Mouse (Mus musculus) regulatory T cell (primary cell): ENCODE measurements at regions not wholly inside any gene's neighbourhood (a gene's known extent, or its start where the extent isn't known, plus 50 kb on each side); places are given as distances from the start of the nearest gene placed in this dataset.

Experiments
- in situ Hi-C: fragments of 300-600 bp; cut with MboI, MseI; formaldehyde crosslinking; loops from one replicate; pipeline ENCODE4 v1.15.1; 2025; ENCODE audit warnings: high pct_unique_total_duplicates

GRCm38 (mm10) chr10:44826271-44826670 lies 240.7 kb upstream of the Prep start:
- in situ Hi-C loops, result no loop called here

GRCm38 (mm10) chr10:44821666-44822065 lies 245.3 kb upstream of the Prep start:
- in situ Hi-C loops, result no loop called here

- in situ Hi-C loops, result no loop called here
Observed at GRCm38 (mm10) chr10:44820379-44820778, 246.6 kb upstream of the Prep start.

- in situ Hi-C loops, result no loop called here
Observed at GRCm38 (mm10) chr10:44819361-44819760, 247.6 kb upstream of the Prep start.

GRCm38 (mm10) chr10:44818615-44819014 lies 248.4 kb upstream of the Prep start:
- in situ Hi-C loops, result no loop called here

- in situ Hi-C loops, result no loop called here
Observed at GRCm38 (mm10) chr10:44796205-44796604, 267.9 kb upstream of the Prdm1 start.

GRCm38 (mm10) chr10:44785386-44785785 lies 257.1 kb upstream of the Prdm1 start:
- in situ Hi-C loops, result no loop called here

GRCm38 (mm10) chr10:44780381-44780958 lies 252.2 kb upstream of the Prdm1 start:
- in situ Hi-C loops, result no loop called here

- in situ Hi-C loops, result no loop called here
Observed at GRCm38 (mm10) chr10:44779568-44780207, 251.4 kb upstream of the Prdm1 start.

- in situ Hi-C loops, result no loop called here
Observed at GRCm38 (mm10) chr10:44777214-44777613, 248.9 kb upstream of the Prdm1 start.

GRCm38 (mm10) chr10:44776175-44776574 lies 247.9 kb upstream of the Prdm1 start:
- in situ Hi-C loops, result no loop called here

GRCm38 (mm10) chr10:44765527-44765926 lies 237.2 kb upstream of the Prdm1 start:
- in situ Hi-C loops, result no loop called here

GRCm38 (mm10) chr10:44763102-44763501 lies 234.8 kb upstream of the Prdm1 start:
- in situ Hi-C loops, result no loop called here

GRCm38 (mm10) chr10:44762068-44762467 lies 233.8 kb upstream of the Prdm1 start:
- in situ Hi-C loops, result no loop called here

GRCm38 (mm10) chr10:44761324-44761723 lies 233.0 kb upstream of the Prdm1 start:
- in situ Hi-C loops, result no loop called here

- in situ Hi-C loops, result no loop called here
Observed at GRCm38 (mm10) chr10:44755355-44755957, 227.2 kb upstream of the Prdm1 start.

- in situ Hi-C loops, result no loop called here
Observed at GRCm38 (mm10) chr10:44754930-44755329, 226.6 kb upstream of the Prdm1 start.

- in situ Hi-C loops, result no loop called here
Observed at GRCm38 (mm10) chr10:44752719-44753390, 224.6 kb upstream of the Prdm1 start.

- in situ Hi-C loops, result no loop called here
Observed at GRCm38 (mm10) chr10:44751061-44751460, 222.8 kb upstream of the Prdm1 start.

- in situ Hi-C loops, result no loop called here
Observed at GRCm38 (mm10) chr10:44749206-44749605, 220.9 kb upstream of the Prdm1 start.

GRCm38 (mm10) chr10:44747419-44747818 lies 219.1 kb upstream of the Prdm1 start:
- in situ Hi-C loops, result no loop called here

GRCm38 (mm10) chr10:44744221-44744620 lies 215.9 kb upstream of the Prdm1 start:
- in situ Hi-C loops, result no loop called here

GRCm38 (mm10) chr10:44733641-44734040 lies 205.3 kb upstream of the Prdm1 start:
- in situ Hi-C loops, result no loop called here
